Mouse (Mus musculus) intestine, embryonic 14.5 days (tissue): ENCODE results near the gene Ly6g6c. TPM values are rescaled to one million over a fixed set of nuclear protein-coding genes. Genes with fewer than 3 reads are reported as not detected.
A peak's percentile ranks its signal among the peaks of the same experiment; 100 is the strongest.

Source experiments
- ATAC-seq: fragments of 200-750 bp; cut with Nextera tagmentation; replicated peaks from 2 replicates; pipeline ENCODE4 v1.8.0; 2017; ENCODE audit warnings: low read depth, moderate number of reproducible peaks, moderate TSS enrichment, moderate library complexity; ENCODE audit not compliant: low FRiP score, low TSS enrichment
- DNase-seq: peaks from one replicate; pipeline ENCODE4 v3.0.0-alpha.2; 2018; ENCODE audit warnings: low spot score
- H3K27ac ChIP-seq: fragments of 300-500 bp; sonication (generic); 2 replicates; pipeline ENCODE4 v1.5.1; 2014; ENCODE audit warnings: low read depth, mild to moderate bottlenecking, control low read depth
- H3K27me3 ChIP-seq: fragments of 300-500 bp; sonication (generic); replicated peaks from 2 replicates; pipeline ENCODE4 v1.6.1; 2014; ENCODE audit warnings: low read length, control low read depth; ENCODE audit not compliant: control insufficient read depth, insufficient read depth
- H3K36me3 ChIP-seq: fragments of 300-500 bp; sonication (generic); 2 replicates; pipeline ENCODE4 v1.6.1; 2014; ENCODE audit warnings: low read length, control low read depth; ENCODE audit not compliant: control insufficient read depth, insufficient read depth
- H3K4me1 ChIP-seq: fragments of 300-500 bp; sonication (generic); replicated peaks from 2 replicates; pipeline ENCODE4 v1.6.1; 2014; ENCODE audit warnings: low read length, control low read depth, mixed read lengths; ENCODE audit not compliant: control insufficient read depth, insufficient read depth
- H3K4me2 ChIP-seq: fragments of 300-500 bp; sonication (generic); 2 replicates; pipeline ENCODE4 v1.6.1; 2014; ENCODE audit warnings: low read length
- H3K4me3 ChIP-seq: fragments of 300-500 bp; sonication (generic); 2 replicates; pipeline ENCODE4 v1.5.1; 2014; ENCODE audit warnings: low read depth, low read length, control low read depth, mixed read lengths
- H3K9ac ChIP-seq: fragments of 300-500 bp; sonication (generic); 2 replicates; pipeline ENCODE4 v1.6.1; 2014; ENCODE audit warnings: mild to moderate bottlenecking, low read length
- H3K9me3 ChIP-seq: fragments of 300-500 bp; sonication (generic); 2 replicates; pipeline ENCODE4 v1.6.1; 2016; ENCODE audit warnings: low read length, control low read depth; ENCODE audit not compliant: control insufficient read depth
- WGBS: fragments of 180-500 bp; shearing (Covaris S2); extraction: QIAGEN DNeasy Blood & Tissue Kit; methylation state at CpG from one replicate; pipeline ENCODE4 v1.1.7; 2014; 5-methylcytosine and 5-hydroxymethylcytosine counted together
- polyA plus RNA-seq: library from polyadenylated mRNA; unstranded; fragments of >200 nt; fragmentation: Nextera tagmentation; extraction: Ambion mirVana; gene quantifications from 2 replicates; pipeline ENCODE4 v1.2.1, GENCODE M21; 2014

The Ly6g6c gene
- polyA plus RNA-seq, 1 experiment from 2014 or later, result not detected

GRCm38 (mm10) chr17:35068213-35068914 lies 3.2 kb downstream of the Ly6g6c start:
- no peaks in the 10 kb centered on the region for H3K9me3 ChIP-seq

GRCm38 (mm10) chr17:35070556-35071229 lies 5.5 kb downstream of the Ly6g6c start:
- H3K9me3 ChIP-seq, result no peaks in the 10 kb centered on the region
- H3K4me3 ChIP-seq, result no peak overlapping the region
- WGBS, result 42% methylated on average over 6 of the region's 6 CpGs
- DNase-seq (no peak), ATAC-seq (no peak)
- no peaks in the 10 kb centered on the region for H3K36me3 ChIP-seq
- H3K4me1 ChIP-seq, result peaks cover 4% of the 10 kb centered on the region; the same call in 1 of the 2 replicates
- no peak overlapping the region for H3K4me2 ChIP-seq
- H3K9ac ChIP-seq, result no peak overlapping the region
- no peak overlapping the region for H3K27ac ChIP-seq
- peaks cover 9% of the 10 kb centered on the region; the same call in 1 of the 2 replicates for H3K27me3 ChIP-seq

More at GRCm38 (mm10) chr17:35068213-35068914, 3.2 kb downstream of the Ly6g6c start:
- no peak overlapping the region for H3K9ac ChIP-seq
- H3K27me3 ChIP-seq, result peaks cover 9% of the 10 kb centered on the region; the same call in 1 of the 2 replicates
- 76% methylated on average over 17 of the region's 17 CpGs for WGBS
- no peak overlapping the region for H3K27ac ChIP-seq
- ATAC-seq (no peak), DNase-seq (no peak)
- peaks cover 17% of the 10 kb centered on the region; the same call in 1 of the 2 replicates for H3K4me1 ChIP-seq
- H3K36me3 ChIP-seq, result no peaks in the 10 kb centered on the region
- H3K4me2 ChIP-seq, result no peak overlapping the region
- no peak overlapping the region for H3K4me3 ChIP-seq

GRCm38 (mm10) chr17:35071454-35071853 lies 6.3 kb downstream of the Ly6g6c start:
- DNase-seq (no peak), ATAC-seq (no peak)
- Histone ChIP-seq H3K4me1 (peaks cover 6% of the 10 kb centered on the region), H3K36me3 (no peaks in the 10 kb centered on the region), H3K4me3 (no peak overlapping the region), H3K9ac (no peak overlapping the region), H3K4me2 (no peak overlapping the region), H3K9me3 (no peaks in the 10 kb centered on the region), H3K27ac (no peak overlapping the region), H3K27me3 (peaks cover 4% of the 10 kb centered on the region; the same call in 1 of the 2 replicates)
- WGBS, result 78% methylated on average over 9 of the region's 9 CpGs

- Histone ChIP-seq H3K4me2 (peak overlapping the region; percentile 26), H3K9me3 (no peaks in the 10 kb centered on the region), H3K27ac (peak overlapping the region; percentile 8; the same call in 1 of the 2 replicates), H3K9ac (peak overlapping the region; percentile 11; the same call in 1 of the 2 replicates), H3K4me1 (peaks cover 10% of the 10 kb centered on the region), H3K36me3 (no peaks in the 10 kb centered on the region), H3K4me3 (no peak overlapping the region; the same call in 1 of the 2 replicates), H3K27me3 (no peaks in the 10 kb centered on the region)
- peak; percentile 67 for DNase-seq
- WGBS, result 42% methylated on average over 17 of the region's 17 CpGs
- 0 out of 2 replicates have a peak, but pooled peaks have one; percentile 42 for ATAC-seq
Measured at GRCm38 (mm10) chr17:35074097-35074496, 8.9 kb downstream of the Ly6g6c start.

GRCm38 (mm10) chr17:35076507-35077176 lies 11.5 kb downstream of the Ly6g6c start, which contains the start of gene Ly6g6e:
TSS of gene Ly6g6e (plus strand) at chr17:35076902.
- Histone ChIP-seq H3K4me2 (peak within 1 kb of the TSS; percentile 33), H3K27ac (peak within 1 kb of the TSS; percentile 7; the same call in 1 of the 2 replicates), H3K27me3 (no peaks in the 10 kb centered on the region), H3K4me3 (peak within 1 kb of the TSS; percentile 6; the same call in 1 of the 2 replicates), H3K9me3 (no peaks in the 10 kb centered on the region), H3K9ac (no peak within 1 kb of the TSS), H3K4me1 (peaks cover 10% of the 10 kb centered on the region), H3K36me3 (no peaks in the 10 kb centered on the region)
- ATAC-seq, result no peak
- DNase-seq, result no peak
- WGBS, result 23% methylated on average over 10 of the region's 10 CpGs

GRCm38 (mm10) chr17:35077285-35077684 lies 12.1 kb downstream of the Ly6g6c start:
- 25% methylated on average over 2 of the region's 2 CpGs for WGBS
- H3K4me1 ChIP-seq, result peaks cover 10% of the 10 kb centered on the region
- H3K27ac ChIP-seq, result peak overlapping the region; percentile 7; the same call in 1 of the 2 replicates
- H3K9me3 ChIP-seq, result no peaks in the 10 kb centered on the region
- H3K36me3 ChIP-seq, result no peaks in the 10 kb centered on the region
- DNase-seq, result no peak
- no peak for ATAC-seq
- no peak overlapping the region; the same call in 1 of the 2 replicates for H3K4me3 ChIP-seq
- H3K4me2 ChIP-seq, result peak overlapping the region; percentile 33
- no peak overlapping the region for H3K9ac ChIP-seq
- H3K27me3 ChIP-seq, result no peaks in the 10 kb centered on the region

- 13% methylated on average over 14 of the region's 14 CpGs for WGBS
- no peaks in the 10 kb centered on the region for H3K9me3 ChIP-seq
- H3K27ac ChIP-seq, result peak within 1 kb of the TSS; percentile 7; the same call in 1 of the 2 replicates
- DNase-seq, result no peak
- H3K4me1 ChIP-seq, result peaks cover 10% of the 10 kb centered on the region
- no peaks in the 10 kb centered on the region for H3K27me3 ChIP-seq
- peak within 1 kb of the TSS; percentile 33 for H3K4me2 ChIP-seq
- H3K36me3 ChIP-seq, result no peaks in the 10 kb centered on the region
- ATAC-seq, result peak; percentile 33; the same call in 1 of the 2 replicates
- peak within 1 kb of the TSS; percentile 6; the same call in 1 of the 2 replicates for H3K4me3 ChIP-seq
- no peak within 1 kb of the TSS for H3K9ac ChIP-seq
Measured at GRCm38 (mm10) chr17:35077786-35078233, 12.6 kb downstream of the Ly6g6c start, which contains the start of gene Ly6g6d. TSS of gene Ly6g6d (minus strand) at chr17:35078065.

GRCm38 (mm10) chr17:35079778-35080177 lies 14.6 kb downstream of the Ly6g6c start:
- DNase-seq (peak; percentile 69), ATAC-seq (peak; percentile 61)
- Histone ChIP-seq H3K4me2 (no peak overlapping the region), H3K27me3 (no peaks in the 10 kb centered on the region), H3K9ac (no peak overlapping the region), H3K4me1 (peaks cover 6% of the 10 kb centered on the region; the same call in 1 of the 2 replicates), H3K27ac (peak overlapping the region; percentile 43; the same call in 1 of the 2 replicates), H3K36me3 (no peaks in the 10 kb centered on the region), H3K9me3 (no peaks in the 10 kb centered on the region), H3K4me3 (no peak overlapping the region)
- 50% methylated on average over 9 of the region's 9 CpGs for WGBS
